Mouse (Mus musculus): ENCODE results near the gene Arhgef7.

- no peak for TF ChIP-seq CHD2 (IDR thresholded peaks at IDR 0.05; ENCODE audit: low read depth, low read length)
- TF ChIP-seq ZC3H11A (IDR thresholded peaks at IDR 0.05; ENCODE audit: borderline replicate concordance, low read depth, low read length) = no peak
Observed at GRCm38 (mm10) chr8:11696176-11696575, 31.3 kb upstream of the Arhgef7 start.
